Mouse (Mus musculus): Measurements from ENCODE around the gene Prim1. TPM values are rescaled to one million over a fixed set of nuclear protein-coding genes. Genes with fewer than 3 reads are reported as not detected.
A peak's percentile ranks its signal among the peaks of the same experiment; 100 is the strongest.
"Not testable (repeated sequence)": the region's sequence is repeated elsewhere in the genome, so short reads cannot be mapped to it uniquely, and the experiment has no call there.

Gene Prim1
- total RNA-seq, 2 experiments from 2014 or later, result 0.51 to 1.0 TPM

- DNase-seq, result no peak
Observed at GRCm38 (mm10) chr10:128037921-128038320, 23.0 kb downstream of the Prim1 start.

- DNase-seq, result no peak
Observed at GRCm38 (mm10) chr10:128039167-128039566, 24.2 kb downstream of the Prim1 start.

- no peak for DNase-seq
Observed at GRCm38 (mm10) chr10:128039858-128040257, 24.9 kb downstream of the Prim1 start.

- no peak for DNase-seq
Observed at GRCm38 (mm10) chr10:128040293-128040692, 25.3 kb downstream of the Prim1 start.

GRCm38 (mm10) chr10:128041636-128042035 is 26.7 kb downstream of the Prim1 start:
- no peak for DNase-seq

GRCm38 (mm10) chr10:128042466-128042865 is 27.5 kb downstream of the Prim1 start:
- no peak for DNase-seq

GRCm38 (mm10) chr10:128043041-128043835 is 28.3 kb downstream of the Prim1 start:
- DNase-seq, result no peak

GRCm38 (mm10) chr10:128048157-128048556 is 33.2 kb downstream of the Prim1 start:
- no peak for DNase-seq

GRCm38 (mm10) chr10:128049741-128050140 is 34.8 kb downstream of the Prim1 start:
- DNase-seq, result no peak

GRCm38 (mm10) chr10:128050355-128050754 is 35.4 kb downstream of the Prim1 start:
- DNase-seq, result no peak

- DNase-seq, result no peak
Observed at GRCm38 (mm10) chr10:128051589-128051988, 36.6 kb downstream of the Prim1 start.

GRCm38 (mm10) chr10:128052136-128052535 is 37.2 kb downstream of the Prim1 start:
- not testable (repeated sequence) for DNase-seq

- no peak for DNase-seq
Observed at GRCm38 (mm10) chr10:128053001-128053400, 38.0 kb downstream of the Prim1 start.

- no peak for DNase-seq
Observed at GRCm38 (mm10) chr10:128058184-128058583, 43.2 kb downstream of the Prim1 start.

GRCm38 (mm10) chr10:128058601-128059151 is 43.7 kb downstream of the Prim1 start, which contains the start of gene Ptges3:
TSS of gene Ptges3 (plus strand) at chr10:128058954.
- peak; percentile 97 for DNase-seq

GRCm38 (mm10) chr10:128059207-128059981 is 44.4 kb downstream of the Prim1 start:
- DNase-seq, result peak; percentile 47

GRCm38 (mm10) chr10:128061109-128061508 is 46.1 kb downstream of the Prim1 start:
- no peak for DNase-seq

- no peak for DNase-seq
Observed at GRCm38 (mm10) chr10:128062221-128062989, 47.4 kb downstream of the Prim1 start.

- no peak for DNase-seq
Observed at GRCm38 (mm10) chr10:128066072-128066471, 51.1 kb downstream of the Prim1 start.

- DNase-seq, result no peak
Observed at GRCm38 (mm10) chr10:128069201-128069600, 54.2 kb downstream of the Prim1 start.

GRCm38 (mm10) chr10:128070432-128070831 is 55.5 kb downstream of the Prim1 start:
- DNase-seq, result not testable (repeated sequence)

GRCm38 (mm10) chr10:128078269-128078668 is 63.3 kb downstream of the Prim1 start:
- not testable (repeated sequence) for DNase-seq

Measured in gastrocnemius, postnatal 25 days (tissue).